Mouse (Mus musculus) G1E (cell line): ENCODE results near the gene Ak1.
A peak's percentile ranks its signal among the peaks of the same experiment; 100 is the strongest.

Source experiments
- CTCF ChIP-seq: IDR thresholded peaks from 2 replicates; pipeline ENCODE4 v1.5.1; 2012; ENCODE audit warnings: low read depth, low read length, inconsistent platforms, mixed read lengths
- GATA1 ChIP-seq: IDR thresholded peaks from 2 replicates; pipeline ENCODE4 v1.6.1; 2012; ENCODE audit warnings: borderline replicate concordance, low read length, inconsistent platforms, mixed read lengths
- GATA2 ChIP-seq: IDR thresholded peaks from 2 replicates; pipeline ENCODE4 v1.6.1; 2012; ENCODE audit warnings: low read depth, low read length, inconsistent platforms, borderline replicate concordance
- POLR2AphosphoS5 ChIP-seq: IDR thresholded peaks from 2 replicates; pipeline ENCODE4 v1.6.1; 2012; ENCODE audit warnings: low read depth, low read length, inconsistent platforms; ENCODE audit not compliant: insufficient replicate concordance
- TAL1 ChIP-seq: conservative IDR thresholded peaks from 2 replicates; pipeline ENCODE4 v1.6.1; 2012; ENCODE audit warnings: low read depth, low read length, inconsistent platforms, mixed read lengths

DNA sequence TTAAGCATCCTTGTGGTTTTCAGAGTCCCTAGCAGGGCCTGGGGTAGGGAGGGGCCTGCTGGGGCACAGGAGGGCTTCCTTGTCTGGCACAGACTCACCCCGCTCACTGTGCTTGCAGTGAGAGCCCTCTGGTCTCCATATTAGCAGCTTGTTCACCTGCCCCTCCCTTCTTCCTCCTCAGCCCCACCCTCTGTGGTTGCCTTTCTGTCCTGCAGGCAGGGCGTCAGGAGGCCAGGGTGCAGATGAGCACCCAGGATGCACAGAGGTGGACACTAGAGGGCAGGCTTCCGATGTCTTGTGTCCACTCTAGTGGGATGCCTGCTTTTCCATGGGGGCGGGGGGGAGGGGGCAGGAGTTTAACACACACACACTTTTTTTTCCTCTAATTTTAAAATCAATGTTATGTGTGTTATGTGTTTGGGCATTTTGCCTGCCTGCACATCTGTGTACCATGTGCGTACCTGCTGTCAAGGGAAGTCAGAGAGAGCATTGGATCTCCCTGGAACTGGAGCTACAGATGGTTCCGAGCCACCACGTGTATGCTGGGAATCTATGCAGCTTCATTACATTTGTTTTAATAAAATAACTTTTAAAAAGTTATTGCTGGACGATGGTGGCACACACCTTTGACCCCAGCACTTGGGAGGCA, 20.0 kb upstream of the Ak1 start:
- TF ChIP-seq TAL1 (no peak), CTCF (peak; percentile 48), GATA1 (no peak), POLR2AphosphoS5 (no peak), GATA2 (no peak)
